Mouse (Mus musculus) adrenal gland, postnatal 4 days (tissue): ENCODE results near the gene R3hcc1l. TPM values are rescaled to one million over a fixed set of nuclear protein-coding genes. Genes with fewer than 3 reads are reported as not detected.

Experiments used
- total RNA-seq, 2 experiments: library from RNA; stranded (reverse); gene quantifications; 2 replicates each; pipeline ENCODE4 v1.2.3; 2021

Gene R3hcc1l
- total RNA-seq, 2 experiments from 2014 or later = 26.6 to 26.9 TPM

Other genes with a start within 250 kb of the R3hcc1l start
- 1 to 10 TPM; 2.6 to 3.9 TPM for gene Crtac1, start 87.0 kb upstream of the R3hcc1l start, total RNA-seq
- gene Loxl4, start 94.1 kb downstream of the R3hcc1l start, total RNA-seq = 1 to 10 TPM; 2.3 TPM
- 10 to 100 TPM; 54.2 to 55.8 TPM for gene Pyroxd2, start 234.0 kb downstream of the R3hcc1l start, total RNA-seq